Comparison of ENCODE assay signal across 10 mouse cellular contexts in the genomic region with DNA sequence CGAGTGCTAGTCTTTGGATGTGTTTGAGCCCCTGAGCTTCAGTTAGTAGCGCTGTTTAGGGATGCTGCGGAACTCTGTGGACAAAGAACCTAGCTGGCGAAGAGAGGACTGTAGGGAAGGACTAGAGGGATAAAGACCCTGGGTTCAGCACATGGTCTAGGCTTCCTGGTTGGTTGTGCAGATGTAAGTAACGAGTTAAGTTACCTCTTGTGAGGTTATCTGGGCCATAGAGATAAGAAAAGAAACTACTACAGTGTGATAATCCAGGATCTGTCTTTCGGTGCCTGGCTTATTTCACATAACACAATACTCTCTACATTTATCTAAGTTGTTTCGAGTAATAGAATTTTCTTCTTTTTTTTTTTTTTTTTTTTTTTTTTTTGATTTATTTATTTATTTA.
"Had no signal": no experiment of that assay in that cellular context is flagged by ENCODE, and none has a peak within 500 bp of the region (broad histone marks: within the 10 kb centered on the region; RNA-seq: fewer than 3 reads in every experiment).

No protein-coding gene starts in this region.

- H3K4me3 ChIP-seq: limb, embryonic 15.5 days; midbrain, embryonic 13.5 days; myocyte had no signal

- H3K27ac ChIP-seq: limb, embryonic 15.5 days; macrophage; midbrain, embryonic 13.5 days; stomach, postnatal 0 days had no signal

- ATAC-seq: midbrain, embryonic 13.5 days had no signal

- H3K4me2 ChIP-seq: limb, embryonic 15.5 days; lung, embryonic 14.5 days; midbrain, embryonic 13.5 days had no signal

- H3K9me3 ChIP-seq: limb, embryonic 15.5 days; midbrain, embryonic 13.5 days had no signal

- H3K36me3 ChIP-seq: limb, embryonic 15.5 days; midbrain, embryonic 13.5 days had no signal

- DNase-seq: kidney, adult 18-20 months; kidney, postnatal 10 days; lung, embryonic 14.5 days; lung, postnatal 14 days; thymus, postnatal 4 days had no signal

- H3K27me3 ChIP-seq: limb, embryonic 15.5 days; midbrain, embryonic 13.5 days had no signal

- H3K4me1 ChIP-seq: limb, embryonic 15.5 days had no signal

- H3K9ac ChIP-seq: limb, embryonic 15.5 days; lung, embryonic 14.5 days; midbrain, embryonic 13.5 days had no signal
